Mouse (Mus musculus): ENCODE results near the gene Abca16.

DNA sequence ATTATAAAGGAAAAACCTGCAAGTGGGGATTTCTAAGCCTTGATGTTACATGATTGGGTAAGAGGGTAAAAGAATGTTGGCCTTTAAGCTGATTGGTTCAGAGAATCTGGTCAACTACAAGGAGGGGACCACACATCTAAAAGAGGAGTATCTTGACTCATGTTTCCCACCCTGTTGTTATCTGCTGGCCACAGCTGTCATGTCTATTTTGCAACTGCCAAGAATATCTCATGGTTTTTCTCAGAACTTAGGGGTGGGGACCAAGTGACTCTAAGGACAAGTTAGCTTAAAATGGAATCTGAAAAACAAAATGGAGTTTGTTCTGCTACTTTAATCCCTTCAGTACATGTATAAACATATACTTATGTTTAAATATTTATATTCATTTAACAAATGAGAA is 22.0 kb downstream of the Abca16 start:
- TF ChIP-seq CTCF (IDR thresholded peaks at IDR 0.05; ENCODE audit: low read depth) (no peak), EP300 (IDR thresholded peaks at IDR 0.05; ENCODE audit: low read depth) (peak; percentile 60)

Measured in liver, embryonic 14.5 days (tissue).